Mouse (Mus musculus) MEL (cell line): ENCODE measurements at regions not wholly inside any gene's neighbourhood (a gene's known extent, or its start where the extent isn't known, plus 50 kb on each side); places are given as distances from the start of the nearest gene placed in this dataset.

Experiments used
- CTCF ChIP-seq, 3 experiments: IDR thresholded peaks in 2 of 3; conservative IDR thresholded peaks in 1 of 3; 2 replicates each; pipeline ENCODE4 v1.5.1; 2011 to 2012; ENCODE audit warnings: low read length in 3 of 3, low read depth in 2 of 3, mild to moderate bottlenecking in 2 of 3, improper control_type of control experiment in 1 of 3, inconsistent platforms in 1 of 3, mixed read lengths in 1 of 3, moderate library complexity in 1 of 3; ENCODE audit not compliant: control insufficient read depth in 1 of 3, insufficient read depth in 1 of 3, poor library complexity in 1 of 3, severe bottlenecking in 1 of 3
- EP300 ChIP-seq, 2 experiments: IDR thresholded peaks; 2 replicates each; pipeline ENCODE4 v1.6.1; 2011; ENCODE audit warnings: improper control_type of control experiment in 2 of 2, low read length in 2 of 2, low read depth in 1 of 2, mild to moderate bottlenecking in 1 of 2
- ETS1 ChIP-seq: IDR thresholded peaks from 2 replicates; pipeline ENCODE4 v1.6.1; 2012; ENCODE audit warnings: low read depth, mild to moderate bottlenecking, inconsistent platforms, low read length, improper control_type of control experiment, moderate library complexity
- HCFC1 ChIP-seq: IDR thresholded peaks from 2 replicates; pipeline ENCODE4 v1.6.1; 2012; ENCODE audit warnings: low read depth, mild to moderate bottlenecking, inconsistent platforms, low read length, improper control_type of control experiment, moderate library complexity
- MAZ ChIP-seq: IDR thresholded peaks from 2 replicates; pipeline ENCODE4 v1.6.1; 2012; ENCODE audit warnings: low read depth, mild to moderate bottlenecking, inconsistent platforms, low read length, improper control_type of control experiment
- MYB ChIP-seq: IDR thresholded peaks from 2 replicates; pipeline ENCODE4 v1.6.1; 2011; ENCODE audit warnings: mild to moderate bottlenecking, low read depth, low read length, improper control_type of control experiment
- POLR2A ChIP-seq, 2 experiments: IDR thresholded peaks; 2 replicates each; pipeline ENCODE4 v1.6.1; 2011 to 2012; ENCODE audit warnings: low read length in 2 of 2, mild to moderate bottlenecking in 2 of 2, control low read depth in 1 of 2, improper control_type of control experiment in 1 of 2, low read depth in 1 of 2, moderate library complexity in 1 of 2; ENCODE audit not compliant: control insufficient read depth in 1 of 2, insufficient read depth in 1 of 2, poor library complexity in 1 of 2
- TAL1 ChIP-seq: IDR thresholded peaks from 2 replicates; pipeline ENCODE4 v1.6.1; 2012; ENCODE audit warnings: mild to moderate bottlenecking, inconsistent platforms, low read length, moderate library complexity, mixed read lengths
- ZMIZ1 ChIP-seq: IDR thresholded peaks from 2 replicates; pipeline ENCODE4 v1.6.1; 2012; ENCODE audit warnings: low read depth, mild to moderate bottlenecking, inconsistent platforms, low read length, improper control_type of control experiment, moderate library complexity

DNA sequence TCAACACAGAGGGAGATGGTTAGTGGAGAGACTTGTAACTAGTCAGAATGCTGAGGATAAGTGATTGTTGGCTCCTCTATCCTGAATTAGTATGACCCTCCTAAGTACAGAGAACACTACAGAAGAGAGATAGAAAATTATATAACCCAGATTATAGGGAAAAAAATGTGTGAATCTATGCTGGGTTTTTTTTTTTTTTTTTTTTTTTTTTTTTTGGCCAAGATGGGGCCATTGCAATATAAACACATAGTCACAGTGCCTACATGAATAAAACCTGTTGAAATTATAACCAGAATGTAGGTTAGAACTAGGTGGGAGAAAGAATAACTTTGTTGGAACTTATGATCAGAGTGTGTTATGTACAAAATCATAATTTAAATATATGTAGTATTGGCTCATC, 464.9 kb upstream of the Adcyap1 start:
- TF ChIP-seq MYB (no peak), CTCF (IDR thresholded peaks at IDR 0.05 in 2 of 3, conservative IDR thresholded peaks at IDR 0.05 in 1 of 3; ENCODE audit: control insufficient read depth in 1 of 3, insufficient read depth in 1 of 3, low read depth in 2 of 3, low read length in 3 of 3, poor library complexity in 1 of 3, severe bottlenecking in 1 of 3) (no peak), MAZ (no peak), HCFC1 (no peak), TAL1 (no peak), ZMIZ1 (no peak), EP300 (IDR thresholded peaks at IDR 0.05; ENCODE audit: low read depth in 1 of 2, low read length in 2 of 2) (no peak), POLR2A (IDR thresholded peaks at IDR 0.05; ENCODE audit: control insufficient read depth in 1 of 2, insufficient read depth in 1 of 2, low read depth in 1 of 2, low read length in 2 of 2, poor library complexity in 1 of 2) (no peak), ETS1 (no peak)
